Mouse (Mus musculus) ES-Bruce4 (cell line): ENCODE results near the gene Cdhr1. TPM values are rescaled to one million over a fixed set of nuclear protein-coding genes. Genes with fewer than 3 reads are reported as not detected.

Experiments used
- H3K27ac ChIP-seq: 2 replicates; pipeline ENCODE4 v1.5.1; 2012; ENCODE audit warnings: low read length, inconsistent platforms; ENCODE audit not compliant: insufficient read depth
- H3K27me3 ChIP-seq: 2 replicates; pipeline ENCODE4 v1.6.1; 2012; ENCODE audit warnings: mild to moderate bottlenecking, low read length, inconsistent platforms; ENCODE audit not compliant: control insufficient read depth, poor library complexity, insufficient read depth, severe bottlenecking
- H3K36me3 ChIP-seq: 2 replicates; pipeline ENCODE4 v1.6.1; 2012; ENCODE audit warnings: inconsistent platforms, mild to moderate bottlenecking, low read length, moderate library complexity; ENCODE audit not compliant: control insufficient read depth, poor library complexity, insufficient read depth, severe bottlenecking
- H3K4me1 ChIP-seq: one replicate; pipeline ENCODE4 v1.8.1; 2011; ENCODE audit warnings: low read length; ENCODE audit not compliant: control insufficient read depth, insufficient read depth
- H3K4me3 ChIP-seq: 2 replicates; pipeline ENCODE4 v1.5.1; 2011; ENCODE audit warnings: low read depth, mild to moderate bottlenecking, low read length
- H3K9ac ChIP-seq: 2 replicates; pipeline ENCODE4 v1.6.1; 2012; ENCODE audit warnings: low read depth, mild to moderate bottlenecking, inconsistent platforms; ENCODE audit not compliant: poor library complexity, severe bottlenecking
- H3K9me3 ChIP-seq: replicated peaks from 2 replicates; pipeline ENCODE4 v1.6.1; 2012; ENCODE audit warnings: mild to moderate bottlenecking, low read length, inconsistent platforms; ENCODE audit not compliant: control insufficient read depth, poor library complexity, insufficient read depth, severe bottlenecking
- CTCF ChIP-seq: IDR thresholded peaks from one replicate; pipeline ENCODE4 v1.8.1; 2011; ENCODE audit warnings: low read depth, low read length
- EP300 ChIP-seq: IDR thresholded peaks from 2 replicates; pipeline ENCODE4 v1.6.1; 2011; ENCODE audit warnings: low read depth, low read length; ENCODE audit not compliant: insufficient read depth
- POLR2A ChIP-seq: IDR thresholded peaks from one replicate; pipeline ENCODE4 v1.8.1; 2011; ENCODE audit warnings: low read length; ENCODE audit not compliant: insufficient read depth
- polyA plus RNA-seq: library from polyadenylated mRNA; stranded (reverse); fragments of >200 nt; gene quantifications from 2 replicates; pipeline ENCODE4 v1.2.4, GENCODE M21; 2011; ENCODE audit warnings: low read depth; ENCODE audit not compliant: missing spikeins, insufficient read depth, insufficient read length

Gene Cdhr1
- polyA plus RNA-seq, 1 experiment: 1.0 TPM

DNA sequence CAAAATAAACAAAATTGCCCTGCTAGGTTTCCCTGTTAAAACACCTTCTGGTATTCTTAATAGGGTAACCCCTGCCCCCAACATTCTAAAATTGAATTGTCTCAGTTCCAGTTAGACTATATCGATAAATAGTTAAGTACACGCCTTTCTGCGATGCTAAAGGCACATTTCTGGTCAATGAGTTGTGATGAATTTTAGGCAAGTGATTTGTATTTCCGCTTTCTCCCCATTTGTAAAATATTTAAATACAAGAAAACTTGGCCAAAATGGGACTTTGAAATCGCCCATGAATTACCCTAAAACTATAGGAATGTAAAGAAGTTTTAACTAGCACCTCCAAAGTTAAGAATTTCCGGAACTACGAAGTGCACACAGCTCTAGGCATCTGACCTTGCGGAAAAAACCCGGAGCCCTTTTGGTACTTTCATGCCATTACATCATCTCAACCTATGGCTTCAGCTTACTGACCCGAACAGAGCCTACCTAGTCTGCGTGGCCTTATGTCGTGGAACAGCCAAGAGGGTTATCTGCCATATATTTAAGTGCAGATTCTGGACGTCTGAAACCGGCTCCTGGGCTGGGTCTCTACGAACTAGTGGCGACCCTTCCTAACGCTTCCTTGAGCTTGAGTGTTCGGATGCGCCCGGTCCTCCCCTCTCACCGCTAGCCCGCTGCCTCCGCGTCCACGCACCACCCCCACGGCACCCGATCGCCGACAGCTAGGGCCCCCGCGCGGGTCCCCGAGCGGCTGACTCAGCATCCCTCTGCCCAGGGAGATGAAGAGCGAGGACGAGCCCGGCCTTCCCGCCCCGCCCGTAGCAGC lies 36.4 kb upstream of the Cdhr1 start:
- peak overlapping the region; percentile 22; the same call in 1 of the 2 replicates for H3K27ac ChIP-seq

DNA sequence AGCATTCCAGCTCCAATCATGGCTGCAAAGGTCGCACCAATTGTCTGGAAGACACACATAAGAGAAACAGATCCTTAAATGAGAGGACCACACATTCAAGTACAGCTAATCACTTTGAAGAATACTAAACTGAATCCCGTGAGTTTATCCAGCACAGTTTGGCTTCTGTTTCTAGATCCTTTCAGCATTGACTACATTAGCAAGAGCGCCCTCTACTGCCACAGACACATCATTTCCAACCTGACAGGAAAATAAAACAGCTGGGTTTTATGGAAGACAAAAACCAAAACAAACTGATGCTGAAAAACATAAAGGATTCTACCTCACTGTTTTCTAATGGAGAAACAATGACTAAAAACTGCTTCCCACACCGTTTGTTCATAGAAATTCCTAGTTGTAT lies 29.5 kb upstream of the Cdhr1 start:
- Histone ChIP-seq H3K27ac (no peak overlapping the region), H3K27me3 (no peaks in the 10 kb centered on the region), H3K4me3 (no peak overlapping the region), H3K36me3 (peaks cover 76% of the 10 kb centered on the region), H3K9ac (no peak overlapping the region), H3K9me3 (no peaks in the 10 kb centered on the region), H3K4me1 (no peaks in the 10 kb centered on the region)
- TF ChIP-seq CTCF (no peak), POLR2A (no peak), EP300 (no peak)

More for the DNA sequence above, 36.4 kb upstream of the Cdhr1 start:
- H3K4me3 ChIP-seq: peak overlapping the region; percentile 85
- H3K4me1 ChIP-seq: no peaks in the 10 kb centered on the region
- H3K36me3 ChIP-seq: peaks cover 30% of the 10 kb centered on the region
- H3K9me3 ChIP-seq: peaks cover 4% of the 10 kb centered on the region
- TF ChIP-seq EP300 (no peak), POLR2A (no peak), CTCF (no peak)
- peak overlapping the region; percentile 94 for H3K9ac ChIP-seq
- no peaks in the 10 kb centered on the region for H3K27me3 ChIP-seq

DNA sequence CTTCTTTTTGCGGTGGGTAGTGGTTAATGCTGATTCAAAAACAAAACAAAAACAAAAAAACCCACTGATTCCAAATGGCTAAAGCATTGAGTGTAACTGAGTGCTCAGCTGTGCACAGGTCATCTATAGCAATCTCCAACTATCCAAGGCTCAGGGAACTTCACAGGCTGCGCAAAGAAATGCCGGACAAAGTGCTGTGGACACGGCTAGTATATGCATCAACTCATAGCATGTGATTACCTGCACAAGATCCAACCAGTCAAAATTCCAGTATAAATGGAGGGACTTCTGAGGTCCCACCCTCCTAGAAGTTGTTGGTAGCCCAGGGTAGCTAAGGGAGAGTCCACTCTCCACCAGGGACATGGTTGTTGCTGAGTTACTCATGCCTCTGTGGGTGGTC lies 21.1 kb upstream of the Cdhr1 start:
- TF ChIP-seq CTCF (no peak), POLR2A (no peak), EP300 (no peak)

DNA sequence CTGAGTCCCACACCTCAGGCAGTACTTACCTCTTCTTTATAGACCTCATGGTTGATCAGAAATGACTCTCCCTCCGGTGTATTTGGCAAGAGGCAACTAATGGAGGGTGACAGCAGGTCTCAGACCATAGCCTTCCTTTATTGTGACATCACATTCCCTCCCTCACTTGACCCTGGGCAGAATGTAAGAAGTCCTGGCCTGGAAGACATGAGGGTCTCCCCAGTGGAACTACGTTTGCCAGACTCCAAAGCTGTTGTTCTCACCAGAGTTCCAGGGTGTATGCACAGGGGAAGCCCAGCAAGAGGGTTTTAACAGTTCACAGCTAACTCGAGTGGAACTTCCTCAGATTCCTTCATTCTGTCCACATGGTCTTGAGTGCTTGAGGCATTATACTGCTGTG lies 15.8 kb upstream of the Cdhr1 start, which contains the start of gene 2610528A11Rik:
Gene 2610528A11Rik (minus strand): TSS at position 101 of the 400 bp plus-strand sequence.
- no peak within 1 kb of the TSS for H3K9ac ChIP-seq
- no peaks in the 10 kb centered on the region for H3K4me1 ChIP-seq
- no peak within 1 kb of the TSS for H3K27ac ChIP-seq
- H3K9me3 ChIP-seq: peaks cover 6% of the 10 kb centered on the region; the same call in 1 of the 2 replicates
- no peaks in the 10 kb centered on the region for H3K27me3 ChIP-seq
- no peak within 1 kb of the TSS for H3K4me3 ChIP-seq
- H3K36me3 ChIP-seq: no peaks in the 10 kb centered on the region
- no peak for TF ChIP-seq EP300
- TF ChIP-seq CTCF: no peak
- no peak for TF ChIP-seq POLR2A

More for the DNA sequence above, 21.1 kb upstream of the Cdhr1 start:
- no peak overlapping the region for H3K4me3 ChIP-seq
- no peaks in the 10 kb centered on the region for H3K4me1 ChIP-seq
- peaks cover 31% of the 10 kb centered on the region for H3K36me3 ChIP-seq
- H3K27ac ChIP-seq: no peak overlapping the region
- no peak overlapping the region for H3K9ac ChIP-seq
- peaks cover 6% of the 10 kb centered on the region; the same call in 1 of the 2 replicates for H3K9me3 ChIP-seq
- no peaks in the 10 kb centered on the region for H3K27me3 ChIP-seq

DNA sequence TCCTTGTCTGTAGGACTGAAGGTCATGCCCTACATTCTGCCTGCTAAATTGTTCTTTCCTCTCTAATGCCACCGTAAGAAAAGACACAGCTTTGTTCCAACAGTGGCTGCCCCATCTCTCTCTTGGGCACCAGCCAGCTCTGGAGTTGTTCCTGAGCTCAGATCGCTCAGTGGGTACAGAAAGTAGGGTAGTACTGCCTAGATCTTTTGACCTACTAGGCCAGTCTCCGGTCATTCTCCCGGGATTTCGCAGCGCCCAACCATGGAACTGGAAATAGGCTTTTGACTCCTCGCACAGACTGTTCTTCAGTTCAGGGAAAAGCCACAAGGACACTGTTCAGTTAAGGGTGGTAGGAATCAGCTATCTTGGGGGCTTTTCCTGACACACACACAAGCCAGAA lies 14.8 kb upstream of the Cdhr1 start:
- H3K27me3 ChIP-seq: no peaks in the 10 kb centered on the region
- H3K4me3 ChIP-seq: no peak overlapping the region
- no peaks in the 10 kb centered on the region for H3K4me1 ChIP-seq
- TF ChIP-seq EP300 (no peak), CTCF (no peak), POLR2A (no peak)
- H3K9ac ChIP-seq: no peak overlapping the region
- H3K9me3 ChIP-seq: peaks cover 6% of the 10 kb centered on the region; the same call in 1 of the 2 replicates
- no peak overlapping the region for H3K27ac ChIP-seq
- no peaks in the 10 kb centered on the region for H3K36me3 ChIP-seq

DNA sequence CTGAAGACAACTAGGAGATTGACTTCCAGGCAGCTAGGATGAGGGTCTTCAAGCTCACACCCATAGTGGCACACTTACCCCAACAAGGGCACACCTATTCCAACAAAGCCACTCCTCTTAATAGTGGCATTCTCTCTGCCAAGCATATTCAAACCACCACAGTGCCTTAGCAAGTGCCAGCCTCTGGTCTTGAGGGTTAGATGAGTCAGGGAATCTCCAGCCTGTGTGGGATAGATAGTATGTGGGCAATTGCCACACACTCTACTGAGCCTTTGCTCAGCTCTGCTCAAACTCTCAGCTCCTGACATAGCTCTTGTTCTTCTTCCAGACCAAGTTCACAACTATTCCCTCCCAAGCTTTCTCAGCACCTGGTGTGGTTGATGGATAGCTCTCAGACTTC lies 13.2 kb upstream of the Cdhr1 start:
- TF ChIP-seq EP300 (no peak), CTCF (no peak), POLR2A (no peak)

More for the DNA sequence above, 13.2 kb upstream of the Cdhr1 start:
- H3K9me3 ChIP-seq: peaks cover 6% of the 10 kb centered on the region; the same call in 1 of the 2 replicates
- H3K27ac ChIP-seq: no peak overlapping the region
- no peaks in the 10 kb centered on the region for H3K36me3 ChIP-seq
- no peak overlapping the region for H3K9ac ChIP-seq
- no peaks in the 10 kb centered on the region for H3K4me1 ChIP-seq
- no peak overlapping the region for H3K4me3 ChIP-seq
- H3K27me3 ChIP-seq: no peaks in the 10 kb centered on the region
